Mouse (Mus musculus): Measurements from ENCODE around the gene Tie1.

DNA sequence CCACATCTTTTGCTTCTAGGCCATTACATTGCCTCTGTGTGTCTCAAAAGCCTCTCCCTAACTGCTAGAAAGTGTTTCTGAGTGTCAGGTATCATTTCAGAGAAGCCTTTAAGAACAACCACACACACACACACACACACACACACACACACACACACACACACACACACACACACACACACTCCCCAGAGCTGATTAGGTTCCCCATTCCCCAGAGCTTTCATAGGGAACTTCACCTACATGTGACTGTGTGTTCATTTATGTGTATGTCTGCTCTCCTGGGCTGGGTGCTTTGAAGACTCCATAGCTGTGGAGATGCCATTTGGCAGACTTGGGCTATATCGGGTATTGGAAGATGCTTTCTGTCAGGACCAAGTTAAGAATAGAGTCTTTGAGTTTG is 64.5 kb downstream of the Tie1 start:
- TF ChIP-seq CTCF (conservative IDR thresholded peaks at IDR 0.05 in 1 of 2, IDR thresholded peaks at IDR 0.05 in 1 of 2; ENCODE audit: low read depth in 2 of 2, low read length in 2 of 2): no peak
- TF ChIP-seq EP300 (IDR thresholded peaks at IDR 0.05; ENCODE audit: low read length): no peak
- no peak for TF ChIP-seq HCFC1 (IDR thresholded peaks at IDR 0.05; ENCODE audit: low read depth, low read length)
- no peak for TF ChIP-seq USF2 (conservative IDR thresholded peaks at IDR 0.05; ENCODE audit: low read depth, low read length)
- no peak for TF ChIP-seq POLR2A (IDR thresholded peaks at IDR 0.05; ENCODE audit: low read depth, low read length)
- no peak for TF ChIP-seq ZMIZ1 (IDR thresholded peaks at IDR 0.05; ENCODE audit: low read depth, low read length)
- TF ChIP-seq MAX (IDR thresholded peaks at IDR 0.05; ENCODE audit: low read length): no peak
- no peak for TF ChIP-seq ELF1 (IDR thresholded peaks at IDR 0.05; ENCODE audit: low read depth, low read length)
- no peak for TF ChIP-seq POLR2AphosphoS2 (IDR thresholded peaks at IDR 0.05; ENCODE audit: low read depth, low read length)
- TF ChIP-seq TCF12 (IDR thresholded peaks at IDR 0.05; ENCODE audit: low read depth, low read length): no peak
- no peak for TF ChIP-seq RCOR1 (conservative IDR thresholded peaks at IDR 0.05; ENCODE audit: low read depth, low read length)
- TF ChIP-seq USF1 (IDR thresholded peaks at IDR 0.05; ENCODE audit: low read depth, low read length): no peak
- TF ChIP-seq ZKSCAN1 (IDR thresholded peaks at IDR 0.05; ENCODE audit: borderline replicate concordance, low read depth, low read length): no peak
- TF ChIP-seq E2F4 (IDR thresholded peaks at IDR 0.05; ENCODE audit: insufficient replicate concordance, low read depth, low read length): no peak
